Mouse (Mus musculus) gastrocnemius, postnatal 25 days (tissue): ENCODE data around the gene Prickle2. TPM values are rescaled to one million over a fixed set of nuclear protein-coding genes. Genes with fewer than 3 reads are reported as not detected.

Experiments used
- DNase-seq: peaks from one replicate; pipeline ENCODE4 v3.0.0; 2022
- total RNA-seq, 2 experiments: library from RNA; stranded (reverse); gene quantifications; 1 replicate in 1 of 2; 2 replicates in 1 of 2; pipeline ENCODE4 v1.2.3; 2021

The Prickle2 gene
- total RNA-seq, 2 experiments from 2014 or later = 1.8 to 2.4 TPM

DNA sequence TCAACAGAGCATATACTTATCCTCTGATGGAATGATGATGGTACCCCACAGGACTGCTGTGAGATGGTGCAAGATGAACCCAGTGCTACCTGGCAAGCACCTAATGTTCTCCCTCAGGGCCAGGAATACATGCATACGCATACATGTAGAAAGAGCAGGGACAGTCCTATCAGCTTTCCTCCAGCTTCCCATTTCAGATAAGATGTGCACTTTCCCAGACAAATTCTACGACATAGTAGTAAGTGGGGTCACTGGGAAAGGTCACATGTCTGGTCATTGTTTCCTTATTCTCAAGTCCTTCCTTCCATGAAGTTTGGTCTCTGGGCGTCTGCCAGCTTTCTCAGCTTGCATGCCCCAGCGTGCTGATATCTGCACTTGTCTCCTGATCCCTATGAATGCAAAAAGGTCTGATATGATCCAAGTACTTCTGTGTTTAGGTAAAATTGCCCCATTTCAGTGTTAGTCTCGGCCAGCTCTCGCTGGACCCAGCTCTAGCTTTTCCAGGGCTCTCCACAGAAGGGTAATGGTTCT is 187.5 kb downstream of the Prickle2 start:
- DNase-seq = no peak

- DNase-seq = no peak
These were observed 189.0 kb downstream of the Prickle2 start for GRCm38 (mm10) chr6:92517002-92517401.

- no peak for DNase-seq
These were observed 194.0 kb downstream of the Prickle2 start for GRCm38 (mm10) chr6:92512001-92512400.

DNA sequence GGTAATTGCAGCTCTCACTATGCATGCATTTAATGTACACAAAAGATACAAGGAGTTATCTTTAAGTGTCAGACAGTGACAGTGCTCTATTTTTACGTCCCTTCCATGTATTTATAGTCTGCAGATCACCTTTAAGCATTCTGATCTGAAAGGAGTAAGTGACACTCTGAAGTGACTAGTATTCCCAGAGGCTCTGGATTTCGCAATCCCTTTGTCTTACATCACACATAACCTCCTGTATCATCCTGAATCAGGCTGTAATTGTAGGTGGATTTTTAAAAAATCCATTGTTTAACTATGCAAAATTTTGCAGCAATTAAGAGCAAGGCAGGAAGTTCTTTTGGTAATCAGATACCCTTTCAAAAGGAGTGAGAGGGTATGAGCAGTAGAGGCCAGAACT is 196.2 kb downstream of the Prickle2 start:
- no peak for DNase-seq

GRCm38 (mm10) chr6:92506276-92506675 is 199.7 kb downstream of the Prickle2 start:
- no peak for DNase-seq

GRCm38 (mm10) chr6:92499449-92499848 is 206.5 kb downstream of the Prickle2 start:
- DNase-seq = no peak

GRCm38 (mm10) chr6:92498574-92498973 is 207.4 kb downstream of the Prickle2 start:
- DNase-seq = no peak

DNA sequence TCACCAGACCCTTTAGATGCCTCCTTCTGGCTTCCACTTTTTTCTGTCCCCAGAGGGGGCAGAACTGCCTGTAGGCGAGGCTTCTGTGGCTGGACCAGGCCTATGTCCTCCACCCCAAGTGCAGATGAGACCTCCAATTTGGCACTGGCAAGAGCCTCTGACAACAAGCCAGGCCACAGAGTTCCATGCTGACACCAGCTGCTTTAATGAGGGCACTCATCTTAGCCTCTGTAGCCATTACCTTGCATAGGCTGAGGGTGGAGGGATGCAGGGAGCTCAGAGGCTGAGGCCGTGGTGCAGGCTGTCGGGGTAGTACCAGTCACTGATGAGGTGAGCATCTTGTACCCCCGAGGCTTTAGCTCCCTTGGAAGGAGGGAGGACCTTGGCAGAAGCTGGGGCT is 208.7 kb downstream of the Prickle2 start:
- no peak for DNase-seq

DNA sequence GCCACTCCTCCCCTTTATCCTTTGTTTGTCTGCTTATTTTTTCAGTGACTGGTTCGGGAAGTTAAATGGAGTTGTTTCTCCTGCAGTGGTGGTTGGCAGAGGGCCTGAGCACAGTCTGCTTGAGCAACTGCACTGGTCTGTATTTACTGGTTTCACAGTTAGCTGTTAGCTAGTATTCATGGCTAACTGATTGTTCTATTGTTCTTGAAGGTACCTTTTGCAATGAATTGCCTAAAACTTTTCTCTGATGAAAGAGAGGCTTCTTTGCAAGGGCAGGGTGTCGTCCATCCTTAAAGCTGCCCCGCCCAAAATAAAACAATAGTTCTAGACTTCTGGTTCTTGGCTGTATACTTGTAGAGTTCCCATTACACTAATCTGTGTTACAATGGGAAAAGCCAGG is 210.5 kb downstream of the Prickle2 start:
- DNase-seq = no peak

GRCm38 (mm10) chr6:92481690-92481956 is 224.3 kb downstream of the Prickle2 start:
- no peak for DNase-seq

- peak; percentile 60 for DNase-seq
These were observed 224.8 kb downstream of the Prickle2 start for GRCm38 (mm10) chr6:92480941-92481689.

GRCm38 (mm10) chr6:92478612-92479011 is 227.3 kb downstream of the Prickle2 start:
- no peak for DNase-seq

- DNase-seq = no peak
These were observed 228.3 kb downstream of the Prickle2 start for GRCm38 (mm10) chr6:92477621-92478020.

GRCm38 (mm10) chr6:92469456-92469855 is 236.5 kb downstream of the Prickle2 start:
- DNase-seq = no peak

GRCm38 (mm10) chr6:92468892-92469291 is 237.1 kb downstream of the Prickle2 start:
- no peak for DNase-seq

DNA sequence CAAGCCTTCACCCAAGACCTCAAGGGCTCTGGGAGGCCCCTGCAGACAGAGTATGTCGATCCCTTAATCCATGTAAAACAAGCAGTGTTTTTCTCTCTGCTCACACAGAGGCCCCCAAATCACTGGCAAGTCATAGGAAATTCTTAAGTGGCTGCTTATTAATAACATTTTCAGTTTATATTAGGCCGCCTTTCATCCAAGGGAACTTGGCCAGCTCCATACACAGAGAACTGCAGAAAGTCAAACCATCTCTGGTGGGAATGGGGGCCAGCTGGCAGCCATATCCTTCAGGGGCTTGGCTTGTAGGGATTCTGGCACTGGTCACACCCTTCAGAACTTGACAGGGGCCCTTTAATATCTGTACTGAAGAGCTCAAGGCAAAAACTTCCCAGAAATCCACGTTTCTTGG is 237.6 kb downstream of the Prickle2 start:
- no peak for DNase-seq

- no peak for DNase-seq
These were observed 238.6 kb downstream of the Prickle2 start for GRCm38 (mm10) chr6:92467343-92467742.

GRCm38 (mm10) chr6:92465666-92466065 is 240.3 kb downstream of the Prickle2 start:
- no peak for DNase-seq

DNA sequence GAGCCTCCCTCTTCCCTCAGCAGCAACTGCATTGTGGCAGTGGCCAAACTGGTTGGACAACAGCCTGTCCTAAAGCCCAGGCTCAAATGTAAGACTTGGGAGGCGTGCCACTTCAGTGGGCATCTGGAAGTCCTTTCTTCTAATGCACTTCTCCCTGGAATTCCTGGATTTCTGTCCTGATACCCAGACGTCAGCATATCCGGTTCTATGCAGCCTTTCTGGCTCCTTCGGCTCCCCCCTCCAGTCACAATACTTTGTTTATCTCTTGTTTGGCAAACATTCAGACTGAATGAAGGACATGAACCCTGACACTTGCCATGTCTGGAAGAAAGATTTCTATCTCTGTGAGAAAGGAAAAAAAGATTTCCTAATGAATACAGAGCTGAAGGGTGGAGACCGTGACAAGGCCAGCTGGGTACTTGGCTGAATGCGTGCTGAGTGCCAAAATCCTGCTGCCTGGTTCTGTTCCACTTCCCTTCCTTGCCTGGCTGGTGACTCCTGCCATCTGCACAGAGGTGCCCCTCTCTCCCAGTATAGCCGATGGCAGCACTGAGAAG is 241.1 kb downstream of the Prickle2 start:
- DNase-seq = peak; percentile 13

GRCm38 (mm10) chr6:92463768-92464167 is 242.2 kb downstream of the Prickle2 start:
- DNase-seq = no peak

GRCm38 (mm10) chr6:92460750-92461149 is 245.2 kb downstream of the Prickle2 start:
- no peak for DNase-seq

GRCm38 (mm10) chr6:92458026-92458425 is 247.9 kb downstream of the Prickle2 start:
- no peak for DNase-seq

DNA sequence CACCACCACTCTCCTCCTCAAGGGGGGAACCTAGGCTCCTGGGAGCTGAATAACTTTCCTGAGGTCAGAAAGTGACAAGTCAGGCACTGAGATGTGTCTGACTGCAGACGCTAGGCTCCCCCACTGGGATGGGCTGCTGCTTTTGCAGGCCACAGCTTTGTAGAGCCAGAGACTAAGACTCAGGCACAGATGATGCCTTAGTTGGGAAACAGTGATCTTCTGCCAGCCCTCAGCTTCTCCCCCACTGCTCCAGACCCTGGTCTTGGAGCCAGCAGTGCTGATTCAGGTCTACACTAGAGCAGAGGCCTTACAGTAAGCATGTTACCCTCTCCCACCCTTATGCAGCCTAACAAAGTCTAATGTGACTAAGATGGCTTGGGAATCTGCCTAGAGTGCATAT is 254.5 kb downstream of the Prickle2 start:
- DNase-seq = no peak

GRCm38 (mm10) chr6:92449956-92450355 is 256.0 kb downstream of the Prickle2 start:
- DNase-seq = no peak
